Mouse (Mus musculus) cerebellum, adult 8-10 months (tissue): ENCODE measurements at regions not wholly inside any gene's neighbourhood (a gene's known extent, or its start where the extent isn't known, plus 50 kb on each side); places are given as distances from the start of the nearest gene placed in this dataset.

Source experiments
- DNase-seq: peaks from one replicate; pipeline ENCODE4 v3.0.0; 2022

GRCm38 (mm10) chr13:84646899-84647298 is 424.8 kb downstream of the Tmem161b start:
- DNase-seq: no peak

DNA sequence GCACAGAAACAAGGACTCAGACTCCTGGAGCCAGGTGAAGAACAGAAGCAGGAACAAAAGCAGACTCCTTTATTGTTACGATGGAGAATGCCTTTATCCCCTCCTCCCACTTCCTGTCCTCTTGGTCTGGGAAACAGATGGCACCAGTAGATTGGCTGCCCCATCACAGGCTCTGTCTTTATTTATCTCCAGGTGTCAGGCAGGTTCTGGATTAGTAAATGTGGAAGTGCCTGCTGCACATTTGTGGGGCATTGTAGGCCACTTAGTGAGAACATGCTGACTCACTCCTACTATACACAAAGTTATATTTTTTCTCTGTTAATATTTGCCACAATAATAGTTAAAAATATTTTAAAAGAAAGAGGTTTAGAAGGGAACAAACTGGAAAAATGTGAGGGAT is 426.0 kb downstream of the Tmem161b start:
- no peak for DNase-seq

DNA sequence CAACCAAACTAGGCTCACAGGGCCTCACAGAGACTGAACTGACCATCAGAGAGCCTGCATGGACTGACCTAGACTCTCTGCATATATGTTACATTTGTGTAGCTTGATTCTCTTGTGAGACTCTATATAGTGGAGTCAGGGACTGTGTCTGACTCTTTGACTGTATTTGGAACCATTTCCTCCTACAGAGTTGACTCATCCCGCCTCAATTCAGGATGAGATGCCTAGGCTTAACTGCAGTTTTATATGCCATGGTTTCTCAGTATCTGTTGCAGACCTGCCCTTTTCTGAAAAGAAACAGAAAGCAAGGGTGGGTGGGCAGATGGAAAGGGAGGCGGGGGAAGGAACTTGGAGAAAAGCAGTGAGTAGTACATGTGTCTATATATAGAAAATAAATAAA is 441.9 kb downstream of the Tmem161b start:
- no peak for DNase-seq

GRCm38 (mm10) chr13:84680971-84681370 is 458.9 kb downstream of the Tmem161b start:
- no peak for DNase-seq

DNA sequence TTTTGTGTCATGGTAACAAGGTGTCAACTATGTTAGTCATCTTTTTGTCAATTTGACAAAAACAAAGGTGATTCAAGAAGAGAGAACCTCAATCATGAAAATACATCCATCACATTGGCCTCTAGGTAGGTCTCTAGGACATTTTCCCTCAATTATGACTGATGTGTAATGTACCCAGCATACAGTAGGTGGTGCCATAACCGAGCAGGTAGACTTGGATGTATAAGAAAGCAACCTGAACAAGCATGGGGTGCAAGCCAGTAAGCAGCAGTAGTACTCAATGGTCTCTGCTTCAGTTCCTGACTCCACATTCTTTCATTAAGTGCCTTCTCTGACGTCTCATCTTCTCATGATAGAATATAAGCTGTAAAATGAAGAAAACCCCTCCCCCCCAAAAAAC is 463.8 kb downstream of the Tmem161b start:
- DNase-seq: no peak

DNA sequence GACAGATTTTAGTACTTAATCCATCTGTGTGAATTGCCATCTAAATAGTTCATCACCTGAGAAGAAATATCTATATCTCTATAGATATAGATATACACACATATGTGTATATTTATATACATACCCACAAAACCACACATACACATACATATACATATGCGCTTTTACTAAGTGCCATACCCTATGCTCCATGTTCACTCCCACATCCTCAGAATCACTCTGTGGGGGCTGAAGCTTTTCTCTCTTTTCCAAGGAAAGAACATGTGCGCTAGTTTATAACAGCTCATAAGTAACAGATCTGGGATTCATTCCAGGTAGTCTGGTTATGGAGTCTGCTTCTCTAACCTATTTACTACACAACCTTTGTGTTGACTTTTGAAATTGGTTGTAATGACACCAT is 471.4 kb downstream of the Tmem161b start:
- no peak for DNase-seq

GRCm38 (mm10) chr13:84698472-84699080 is 476.5 kb downstream of the Tmem161b start:
- DNase-seq: no peak

- DNase-seq: no peak
Measured at GRCm38 (mm10) chr13:84741231-84741630, 448.0 kb upstream of the Ccnh start.

- no peak for DNase-seq
Measured at GRCm38 (mm10) chr13:84748331-84748730, 440.9 kb upstream of the Ccnh start.

- DNase-seq: no peak
Measured at GRCm38 (mm10) chr13:84749214-84749613, 440.0 kb upstream of the Ccnh start.

DNA sequence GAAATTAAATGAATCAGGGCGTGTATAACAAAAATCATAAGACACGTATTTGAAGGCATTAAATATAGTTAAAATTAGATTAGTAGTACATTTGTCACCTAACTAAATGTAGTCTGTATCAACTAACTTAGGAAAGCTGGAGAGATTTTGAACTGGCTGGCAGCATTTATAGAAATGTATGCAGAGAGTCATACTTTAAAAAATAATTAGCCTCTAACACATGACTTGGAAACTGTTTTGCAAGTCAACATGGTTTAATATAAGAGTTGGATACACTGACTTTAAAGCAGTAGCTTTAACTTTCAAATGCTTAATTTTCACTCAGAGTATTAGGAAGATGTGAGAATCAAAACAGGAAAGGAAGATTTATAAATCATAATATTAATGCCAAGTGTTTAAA is 439.1 kb upstream of the Ccnh start:
- DNase-seq: no peak

GRCm38 (mm10) chr13:84751576-84752490 is 437.4 kb upstream of the Ccnh start:
- DNase-seq: peak; percentile 29

GRCm38 (mm10) chr13:84752491-84752820 is 436.8 kb upstream of the Ccnh start:
- no peak for DNase-seq

DNA sequence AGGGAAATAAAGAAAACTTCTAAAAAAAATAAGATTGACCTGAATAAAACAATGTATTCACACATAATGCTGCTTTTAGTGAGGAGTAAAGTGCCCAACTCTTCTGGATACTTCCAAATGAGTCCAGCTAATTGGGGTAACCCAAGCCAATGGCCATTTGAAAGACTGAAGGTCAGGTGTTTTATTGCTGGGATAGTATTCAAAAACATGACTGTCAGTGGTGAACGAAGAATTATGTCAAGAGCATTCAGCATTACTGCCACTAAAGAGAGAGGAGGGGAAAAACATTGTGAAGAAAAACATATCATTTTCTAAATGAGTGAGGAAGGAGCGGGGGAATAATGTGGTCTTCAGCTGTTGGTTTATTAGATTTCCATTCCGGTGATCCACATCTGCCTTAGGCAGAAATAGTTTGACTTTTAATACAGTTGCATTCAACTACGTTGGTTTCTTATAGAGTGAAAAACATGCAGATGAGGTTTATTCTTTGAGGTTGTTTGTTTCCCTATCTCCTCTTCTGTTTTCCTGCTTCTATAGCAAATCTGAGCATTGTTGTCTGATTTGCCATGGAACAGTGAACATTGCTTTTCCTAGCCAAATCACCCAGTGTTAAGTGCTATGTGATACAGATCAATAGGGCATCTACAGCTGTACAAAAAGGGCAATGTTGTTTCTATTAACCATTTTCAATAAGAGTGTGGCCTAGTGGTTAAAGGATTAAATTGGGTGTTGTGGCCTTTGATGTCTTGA is 435.3 kb upstream of the Ccnh start:
- no peak for DNase-seq

- peak; percentile 42 for DNase-seq
Measured at GRCm38 (mm10) chr13:84754821-84755725, 434.1 kb upstream of the Ccnh start.

DNA sequence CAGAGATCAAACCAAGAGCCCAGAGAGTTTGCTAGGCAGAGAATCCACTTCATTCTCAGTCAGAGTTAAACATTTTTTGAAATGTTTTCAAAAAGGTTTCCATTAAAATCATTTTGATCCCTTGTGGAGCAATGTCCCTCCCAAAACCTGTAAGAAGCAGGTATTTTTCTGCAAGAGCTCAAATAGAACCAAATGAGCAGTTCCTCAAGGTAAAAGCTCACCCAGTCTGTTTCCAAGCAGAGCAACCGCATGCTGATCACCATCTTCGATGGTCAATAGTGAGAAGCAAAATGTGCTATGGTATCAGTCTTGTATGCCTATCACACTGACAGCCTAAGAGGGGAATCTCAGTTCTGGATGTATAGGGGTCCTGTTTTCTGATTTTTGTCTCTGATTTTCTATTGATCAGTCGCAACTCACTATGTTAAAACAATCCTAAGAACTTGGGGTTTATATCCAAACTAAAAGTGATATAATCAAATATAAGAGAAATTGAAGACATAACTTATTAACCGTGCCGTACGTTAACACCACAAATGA is 432.3 kb upstream of the Ccnh start:
- DNase-seq: peak; percentile 39

DNA sequence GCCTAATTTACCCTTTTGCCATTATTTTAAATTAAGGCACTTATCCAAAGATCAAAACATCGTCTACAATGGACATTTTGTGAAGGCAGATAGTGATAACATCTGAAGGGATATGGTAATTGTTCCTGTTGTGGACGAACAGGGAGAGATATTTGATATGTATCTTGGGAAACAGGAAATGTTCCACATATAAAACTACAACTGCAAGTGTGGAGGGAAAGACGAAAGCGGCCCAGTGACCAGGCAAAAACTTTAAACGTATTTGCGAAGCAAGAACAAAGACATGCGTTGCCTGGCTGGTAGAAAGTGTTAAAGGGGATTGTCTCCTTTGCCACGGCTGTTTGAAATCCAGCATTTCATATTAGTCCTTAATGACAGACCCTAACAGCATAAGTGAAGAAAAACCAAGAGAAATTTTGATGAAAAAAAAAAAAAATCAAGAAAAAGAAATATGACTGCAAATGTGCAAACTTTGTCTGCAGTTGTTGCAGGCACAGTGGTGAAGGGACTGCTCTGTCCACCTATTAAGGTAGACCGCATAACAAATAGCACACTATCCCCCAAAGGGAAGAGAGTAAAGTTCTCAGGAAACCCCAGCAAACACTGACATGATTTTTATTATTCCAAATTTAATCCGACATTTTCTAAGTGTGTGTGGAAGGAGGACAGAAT is 431.2 kb upstream of the Ccnh start:
- peak; percentile 53 for DNase-seq

- peak; percentile 89 for DNase-seq
Measured at GRCm38 (mm10) chr13:84758568-84758900, 430.7 kb upstream of the Ccnh start.

- peak; percentile 29 for DNase-seq
Measured at GRCm38 (mm10) chr13:84759061-84759460, 430.1 kb upstream of the Ccnh start.

DNA sequence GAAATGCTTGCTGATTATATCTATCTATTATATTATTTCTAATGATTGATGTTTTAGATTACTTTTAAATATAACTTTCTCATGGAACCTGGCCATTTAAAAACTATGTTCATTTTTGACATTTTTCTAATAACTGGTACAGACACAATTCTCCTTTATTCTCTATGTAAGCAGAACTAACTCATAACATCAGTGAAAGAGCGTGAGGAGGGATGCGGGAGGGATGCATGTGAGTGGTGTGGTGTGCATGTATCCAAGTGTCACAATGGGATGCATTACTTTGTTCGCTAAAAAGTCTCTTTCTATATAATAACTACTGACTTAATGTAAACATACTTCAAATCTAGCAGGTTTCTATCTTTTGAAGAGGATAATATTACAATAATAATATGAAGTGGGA is 428.7 kb upstream of the Ccnh start:
- DNase-seq: peak; percentile 39

DNA sequence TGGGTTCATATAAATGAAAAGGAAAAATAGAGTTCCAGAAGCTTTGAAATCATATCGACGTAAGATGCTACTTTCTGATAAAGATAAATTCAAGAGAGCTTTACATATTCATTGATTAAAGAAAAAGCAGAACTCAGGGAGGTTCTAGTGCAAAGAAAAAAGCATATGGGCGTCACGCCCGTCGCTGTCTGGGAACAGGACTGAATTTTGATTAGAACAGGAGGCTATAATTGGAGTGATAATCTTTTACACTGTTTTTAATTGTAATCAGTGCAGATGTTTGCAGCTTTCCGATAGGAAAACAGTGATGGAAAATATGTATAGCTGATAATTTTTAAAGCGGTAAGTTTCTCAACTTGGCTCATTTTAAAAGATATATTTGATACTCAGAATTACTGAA is 428.2 kb upstream of the Ccnh start:
- peak; percentile 30 for DNase-seq

DNA sequence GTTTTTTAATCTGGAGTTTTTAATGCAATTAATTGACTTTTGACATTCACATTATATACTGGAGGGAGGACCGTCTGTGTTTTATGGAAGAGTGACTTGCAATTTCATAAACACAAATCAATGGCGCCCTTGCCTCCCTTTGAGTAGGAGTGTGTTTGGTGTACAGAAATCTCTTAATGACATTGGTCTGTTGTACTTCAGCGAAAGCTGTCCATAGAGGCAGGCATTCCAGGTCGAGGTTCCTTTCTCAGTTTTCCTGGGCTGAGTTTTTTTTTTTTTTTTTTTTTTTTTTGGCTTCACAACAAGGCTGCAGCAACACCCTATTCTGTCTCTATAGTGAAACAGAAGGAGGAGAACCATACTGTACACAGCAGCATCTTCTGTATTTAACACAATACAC is 427.4 kb upstream of the Ccnh start:
- peak; percentile 38 for DNase-seq
